Mouse (Mus musculus): ENCODE results near the gene Foxp1.

DNA sequence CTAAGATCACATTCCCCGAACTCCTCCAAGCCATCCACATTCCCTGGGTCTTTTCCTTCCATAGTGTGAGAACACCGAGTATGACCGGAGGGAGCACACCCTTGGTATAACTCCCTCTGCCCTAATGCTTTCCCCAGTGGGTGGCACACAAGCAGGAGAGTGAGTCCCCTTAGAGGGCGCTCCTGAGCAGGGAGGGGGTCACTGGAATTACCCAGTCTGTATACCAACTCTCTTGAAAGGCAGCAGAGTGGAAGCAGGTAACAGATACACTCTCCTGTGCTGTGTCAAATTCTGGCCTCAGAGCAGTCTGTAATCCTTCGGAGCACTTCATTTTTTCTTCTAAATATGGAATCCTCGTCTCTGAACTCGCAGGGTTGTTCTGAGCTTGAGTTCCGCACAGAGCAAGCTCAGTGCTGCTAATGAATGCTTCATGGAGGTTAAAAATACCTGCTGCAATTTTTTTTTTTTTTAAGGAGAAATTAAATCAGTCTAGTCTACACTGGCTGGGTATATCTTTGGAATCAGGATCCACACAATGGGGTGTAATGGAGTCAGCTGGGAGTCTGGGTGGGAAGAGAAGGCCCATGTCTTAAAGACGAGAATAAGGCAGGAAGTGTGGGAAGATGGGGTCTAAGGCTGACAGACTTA is 565.9 kb downstream of the Foxp1 start:
- TF ChIP-seq CTCF (IDR thresholded peaks at IDR 0.05) (peak; percentile 58), EP300 (IDR thresholded peaks at IDR 0.05) (no peak)
